Mouse (Mus musculus): ENCODE data around the gene AI854703.
"Not testable (repeated sequence)": the region's sequence is repeated elsewhere in the genome, so short reads cannot be mapped to it uniquely, and the experiment has no call there.

AI854703 gene

DNA sequence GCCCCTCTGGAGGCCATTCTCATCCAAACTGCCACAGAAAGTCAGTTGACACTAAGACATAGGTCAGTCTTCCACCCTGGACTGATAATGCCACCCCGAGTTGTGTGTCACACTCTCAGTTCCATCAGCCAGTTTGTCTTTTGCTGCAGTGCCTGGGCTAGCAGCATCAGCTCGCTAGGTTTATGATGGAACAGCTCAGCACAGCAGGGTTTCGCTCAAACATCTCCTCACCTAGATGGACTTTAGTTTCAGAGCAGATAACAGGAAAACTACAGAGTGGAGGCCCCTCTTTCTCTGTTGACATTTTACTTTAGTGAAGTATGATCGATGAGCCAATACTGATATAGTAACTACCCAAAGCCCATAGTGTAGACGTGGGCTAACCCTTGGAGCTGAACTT, 11.8 kb upstream of the AI854703 start:
- no peak for DNase-seq (ENCODE audit: low spot score)

DNA sequence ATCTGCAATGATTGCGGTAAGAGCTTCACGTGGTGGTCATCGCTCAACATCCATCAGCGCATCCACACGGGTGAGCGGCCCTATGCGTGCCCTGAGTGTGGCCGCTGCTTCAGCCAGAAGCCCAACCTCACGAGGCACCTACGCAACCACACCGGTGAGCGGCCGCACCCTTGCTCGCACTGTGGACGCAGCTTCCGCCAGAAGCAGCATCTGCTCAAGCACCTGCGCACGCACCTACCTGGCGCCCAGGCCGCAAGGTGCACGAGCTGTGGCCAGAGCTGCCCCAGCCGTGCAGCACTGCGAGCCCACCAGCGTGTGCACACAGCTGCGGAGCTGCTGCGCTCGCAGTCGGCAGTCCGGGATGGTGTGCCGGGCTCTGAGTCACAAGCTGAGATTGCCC, 6.5 kb upstream of the AI854703 start:
- no peak for DNase-seq (ENCODE audit: low spot score)

DNA sequence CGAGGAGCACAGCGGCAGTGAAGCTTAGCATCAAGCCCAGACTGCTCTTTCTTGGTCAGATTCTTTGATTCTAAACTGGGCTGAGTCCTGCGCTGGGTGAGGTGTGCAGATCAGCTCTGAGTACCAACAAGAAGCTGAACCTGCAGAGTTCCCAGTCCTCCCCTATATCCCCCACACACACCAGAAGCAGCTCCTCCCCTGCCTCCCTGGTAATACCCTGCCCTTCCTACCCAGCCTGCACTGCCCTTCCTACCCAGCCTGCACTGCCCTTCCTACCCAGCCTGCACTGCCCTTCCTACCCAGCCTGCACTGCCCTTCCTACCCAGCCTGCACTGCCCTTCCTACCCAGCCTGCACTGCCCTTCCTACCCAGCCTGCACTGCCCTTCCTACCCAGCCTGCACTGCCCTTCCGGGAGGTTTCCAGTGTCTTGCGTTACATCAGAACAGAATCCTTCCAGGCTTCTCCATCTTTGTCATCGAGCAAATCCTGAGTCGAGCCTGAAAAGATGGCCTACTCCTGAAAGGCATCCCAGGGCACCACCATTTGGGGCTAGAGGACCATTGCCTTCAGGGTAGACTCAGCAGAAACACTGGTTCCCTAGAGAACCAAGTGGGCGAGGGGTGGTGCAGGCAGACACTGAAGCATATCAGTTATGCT, 4.2 kb upstream of the AI854703 start:
- DNase-seq (ENCODE audit: low spot score) = not testable (repeated sequence)

DNA sequence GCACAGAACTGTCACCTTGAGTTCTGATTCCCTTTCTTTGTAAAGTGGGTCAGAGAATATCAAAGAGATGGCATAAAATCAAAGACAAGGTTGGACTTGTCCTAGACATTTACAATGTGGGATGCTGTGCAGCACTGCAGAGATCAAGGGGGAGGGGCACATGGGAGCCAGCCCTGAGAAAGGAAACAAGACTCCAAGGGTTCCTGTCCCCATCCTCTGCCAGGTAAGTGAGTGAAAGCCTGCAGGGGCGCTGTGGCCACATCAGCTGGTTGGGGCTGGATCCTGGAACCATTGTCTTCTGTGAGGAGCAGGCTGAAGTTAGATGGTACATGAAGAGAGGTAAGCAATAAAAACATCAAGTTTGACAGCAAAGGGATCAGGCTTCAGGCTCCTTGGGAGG, 3.1 kb upstream of the AI854703 start:
- no peak for DNase-seq (ENCODE audit: low spot score)

DNA sequence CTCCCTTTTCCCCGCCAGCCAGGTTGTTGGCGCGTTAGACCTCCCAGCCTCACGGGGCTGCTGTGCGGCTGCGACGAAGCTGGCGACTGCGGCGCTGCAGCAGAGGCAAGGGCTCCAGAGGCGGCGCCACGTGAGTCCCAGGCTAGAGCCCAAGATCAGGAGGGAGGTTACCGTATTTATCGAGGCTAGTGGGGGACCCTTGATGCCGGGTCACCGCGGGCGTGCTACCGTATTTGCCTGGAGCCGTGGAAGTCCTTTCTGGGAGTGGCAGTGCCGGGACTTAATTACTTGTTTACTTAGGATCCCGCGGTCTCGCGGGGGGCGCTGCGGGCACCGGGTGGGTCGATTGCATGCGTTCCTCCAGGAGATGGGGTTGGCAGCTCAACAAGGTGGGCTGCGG, 420 bp downstream of the AI854703 start:
- DNase-seq (ENCODE audit: low spot score) = peak; percentile 49

DNA sequence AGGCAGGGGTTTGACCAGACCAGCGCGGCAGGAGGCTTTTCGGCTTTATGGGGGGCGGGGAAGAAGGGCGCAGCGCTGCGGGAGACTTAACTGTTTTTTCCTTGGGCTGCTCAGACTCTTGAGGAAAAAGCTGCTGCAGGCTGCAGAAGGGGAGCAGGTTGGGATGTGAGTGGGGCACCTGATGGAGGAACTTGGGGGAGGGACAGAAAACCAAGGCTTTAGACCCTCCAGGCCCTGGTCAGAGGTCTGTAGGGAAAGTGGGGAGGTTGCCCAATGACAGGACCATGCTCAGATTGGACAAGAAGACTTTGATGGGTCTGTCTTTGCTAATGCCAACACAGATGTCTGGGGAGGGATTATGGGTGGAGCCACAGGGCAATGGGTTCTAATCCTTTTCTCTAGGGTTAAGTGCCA, 954 bp downstream of the AI854703 start:
- DNase-seq (ENCODE audit: low spot score) = no peak

DNA sequence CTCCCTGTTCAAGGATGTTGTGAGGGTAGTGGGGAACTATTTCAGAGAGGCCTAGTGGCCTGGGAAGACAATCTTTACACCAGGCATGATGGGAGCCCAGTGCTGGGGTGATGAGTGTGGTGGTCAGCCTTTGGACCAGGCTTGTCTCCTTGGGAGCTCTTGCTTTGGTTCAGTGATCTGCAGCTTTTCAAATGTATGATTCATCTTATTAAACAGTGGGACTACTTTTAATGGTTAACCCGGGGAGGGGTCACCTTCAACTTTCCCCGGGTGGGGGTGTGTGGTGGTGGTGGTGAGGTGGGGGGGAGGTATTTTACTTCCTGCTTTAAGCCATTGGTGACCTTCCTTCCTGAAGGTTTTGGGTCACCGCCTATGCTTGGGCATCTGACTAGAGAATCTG, 1.8 kb downstream of the AI854703 start:
- no peak for DNase-seq (ENCODE audit: low spot score)

DNA sequence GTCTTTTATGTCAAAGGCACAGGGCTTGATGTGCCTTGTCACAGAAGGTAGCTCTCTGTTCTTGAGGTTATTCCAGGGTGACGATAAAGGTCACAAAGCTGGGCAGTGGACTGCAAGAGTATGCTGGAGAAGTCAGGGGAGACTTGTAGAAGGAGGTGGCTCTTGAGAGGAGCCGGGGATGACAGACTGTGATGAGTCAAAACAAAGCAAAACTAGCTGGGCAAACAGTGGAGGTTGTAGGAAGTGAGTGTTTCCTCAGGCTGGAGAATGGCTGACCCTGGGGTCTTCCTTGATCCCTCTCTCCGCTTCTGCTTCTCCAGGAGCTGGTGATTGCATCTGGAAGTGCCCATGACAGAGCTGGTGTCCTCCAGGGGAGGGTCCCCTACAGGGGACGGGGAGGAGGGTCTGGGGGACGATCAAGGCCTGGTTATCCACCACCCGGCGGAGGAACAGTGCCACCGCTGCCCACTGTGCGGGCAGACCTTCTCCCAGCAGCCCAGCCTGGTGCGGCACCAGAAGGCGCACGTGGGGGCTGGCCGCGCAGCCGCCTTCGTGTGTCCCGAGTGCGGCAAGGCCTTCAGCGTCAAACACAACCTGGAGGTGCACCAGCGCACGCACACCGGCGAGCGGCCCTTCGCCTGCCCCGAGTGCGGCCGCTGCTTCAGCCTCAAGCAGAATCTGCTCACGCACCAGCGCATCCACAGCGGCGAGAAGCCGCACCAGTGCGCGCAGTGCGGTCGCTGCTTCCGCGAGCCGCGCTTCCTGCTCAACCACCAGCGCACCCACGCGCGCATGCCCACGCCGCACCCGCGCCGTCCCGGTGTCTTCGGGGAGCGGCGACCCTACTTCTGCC, 2.5 kb downstream of the AI854703 start:
- DNase-seq (ENCODE audit: low spot score) = peak; percentile 58

DNA sequence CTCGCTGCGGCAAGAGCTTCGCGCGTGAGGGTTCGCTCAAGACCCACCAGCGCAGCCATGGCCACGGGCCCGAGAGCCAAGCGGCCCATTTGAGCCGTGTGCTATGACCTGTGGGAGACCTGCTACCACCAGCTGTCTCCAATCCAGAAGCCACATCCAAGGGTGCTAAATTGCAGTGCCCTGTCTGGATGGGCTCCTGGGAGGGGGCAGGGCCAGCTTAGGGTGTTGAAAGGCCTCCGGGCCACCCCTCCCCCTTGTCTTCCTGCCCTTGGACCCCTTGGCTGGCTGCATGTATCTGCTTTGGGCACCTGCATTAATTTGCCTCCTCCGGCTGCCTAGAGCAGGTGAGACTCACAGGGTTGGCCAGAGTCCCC, 3.1 kb downstream of the AI854703 start:
- DNase-seq (ENCODE audit: low spot score) = no peak

DNA sequence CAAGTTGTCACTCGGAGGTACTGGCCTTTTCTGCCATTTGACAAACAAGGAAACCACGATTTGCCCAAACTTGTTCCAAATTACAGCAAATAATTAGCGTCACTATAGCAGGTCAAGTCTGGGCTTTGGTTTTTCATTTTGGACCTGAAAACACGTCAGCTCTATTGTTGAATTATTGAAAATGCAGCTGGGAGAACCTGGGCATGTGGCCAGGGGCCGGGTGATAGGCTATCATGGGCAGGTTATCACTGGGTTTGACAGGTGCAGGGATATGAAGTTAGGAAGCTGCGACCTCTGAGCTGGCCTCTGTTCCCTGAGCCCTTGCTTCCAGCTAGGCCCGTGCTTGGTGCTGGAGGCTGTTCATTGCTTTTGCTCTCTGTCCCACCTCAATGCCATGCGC, 4.3 kb downstream of the AI854703 start:
- DNase-seq (ENCODE audit: low spot score) = no peak

DNA sequence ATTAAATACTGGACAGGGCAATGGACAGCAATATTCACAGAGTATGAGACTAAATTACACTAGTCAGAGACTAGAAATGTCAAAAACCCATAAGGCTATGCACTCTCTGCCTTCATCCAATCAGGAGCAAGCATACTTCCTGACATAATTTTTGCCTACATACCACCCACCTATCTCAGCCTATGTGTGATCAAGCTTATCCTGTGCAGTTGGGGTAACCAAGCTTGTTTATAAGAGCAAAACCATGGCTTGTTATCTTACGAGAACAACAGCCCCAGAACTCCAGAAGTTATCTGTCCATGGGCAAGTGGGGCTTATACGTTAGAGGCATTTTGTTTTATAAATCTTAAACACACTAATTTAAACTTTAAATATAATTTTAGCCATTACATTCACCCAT, 8.5 kb downstream of the AI854703 start:
- DNase-seq (ENCODE audit: low spot score) = no peak

DNA sequence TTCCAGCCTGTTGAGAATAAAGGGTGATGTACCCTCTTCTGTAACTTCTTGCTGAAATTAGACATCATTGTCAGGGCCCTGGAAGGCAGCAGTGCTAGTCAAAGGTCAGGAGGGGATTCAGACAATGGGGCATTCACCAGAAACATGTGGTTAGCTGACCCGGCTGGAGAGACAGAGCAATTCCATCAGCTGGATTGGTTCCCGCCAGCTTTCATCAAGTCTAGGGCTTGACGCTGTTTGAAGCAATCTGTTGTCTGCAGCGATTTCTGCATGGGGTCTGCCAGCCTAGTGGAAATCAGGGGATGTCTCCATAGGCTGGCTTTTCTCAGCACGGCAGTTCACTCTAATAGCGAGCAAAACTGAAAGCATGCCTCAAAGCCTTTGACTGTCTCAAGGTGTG, 10.0 kb downstream of the AI854703 start:
- no peak for DNase-seq (ENCODE audit: low spot score)

DNA sequence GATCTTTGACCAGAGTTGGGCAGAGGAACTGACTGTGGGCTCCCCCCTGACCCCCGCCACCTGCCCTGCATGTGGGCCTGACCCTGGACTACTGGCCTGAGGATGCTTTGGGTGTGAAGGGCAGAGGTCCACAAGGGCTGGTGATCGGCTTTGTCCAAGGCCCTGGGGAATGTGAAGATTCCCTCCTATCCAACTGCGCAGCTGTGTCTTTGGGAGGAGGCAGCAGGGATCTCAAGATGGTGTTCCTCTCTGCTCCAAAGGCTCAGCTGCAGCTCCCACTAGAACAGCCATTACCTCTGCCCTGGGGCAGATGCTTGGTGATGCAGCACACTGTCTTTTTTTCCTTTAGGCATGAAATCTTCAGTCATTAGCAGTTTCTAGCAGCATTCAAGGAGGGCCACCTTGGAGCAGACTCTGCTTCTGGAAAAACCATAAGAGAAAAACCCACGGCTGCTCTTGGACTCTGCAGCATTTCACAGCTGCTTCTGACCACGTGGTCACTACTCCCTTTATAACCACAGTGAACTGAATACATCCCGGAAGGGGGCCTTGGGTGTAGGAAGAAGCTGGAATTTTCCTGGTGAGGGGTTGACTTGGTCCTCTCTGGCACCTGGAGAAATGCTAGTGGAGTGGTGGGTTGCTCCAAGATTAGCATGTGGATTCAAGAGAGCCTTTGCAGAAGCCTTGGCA, 11.4 kb downstream of the AI854703 start:
- no peak for DNase-seq (ENCODE audit: low spot score)

DNA sequence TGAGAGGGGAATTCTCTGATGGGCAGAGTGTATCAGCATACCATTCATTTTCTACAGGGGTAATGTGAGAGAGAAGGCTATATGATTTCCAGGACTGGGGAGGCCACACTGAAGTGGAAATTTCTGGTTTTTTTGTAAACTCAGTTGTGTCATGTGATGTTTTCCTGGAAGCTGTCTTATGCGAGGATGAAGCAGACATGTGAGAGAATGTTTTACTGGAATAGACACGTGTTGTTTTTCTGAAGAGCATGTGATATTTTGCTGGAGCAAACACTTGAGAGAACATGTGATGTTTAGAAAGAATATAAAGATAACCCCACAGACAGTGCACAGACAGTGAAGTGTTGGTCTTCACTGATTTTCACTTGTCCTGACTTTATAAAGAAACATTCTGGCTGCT, 12.0 kb downstream of the AI854703 start:
- no peak for DNase-seq (ENCODE audit: low spot score)

DNA sequence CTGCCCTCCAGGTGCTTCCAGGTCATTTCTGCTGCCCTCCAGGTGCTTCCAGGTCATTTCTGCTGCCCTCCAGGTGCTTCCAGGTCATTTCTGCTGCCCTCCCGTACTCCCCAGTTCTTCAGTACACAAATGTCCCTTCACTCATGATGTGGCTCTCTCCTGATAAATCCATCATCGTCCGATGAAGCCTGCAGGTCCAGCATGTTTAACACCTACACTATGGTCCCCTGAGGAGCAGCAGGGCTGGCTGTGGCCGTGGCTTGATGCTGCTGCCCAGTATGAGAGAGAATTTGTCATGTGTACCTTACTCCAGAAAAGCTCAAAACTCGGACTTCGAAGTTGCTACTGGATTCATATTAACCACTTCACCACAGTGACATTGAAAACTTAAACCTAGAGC, 14.8 kb downstream of the AI854703 start:
- DNase-seq (ENCODE audit: low spot score) = no peak

DNA sequence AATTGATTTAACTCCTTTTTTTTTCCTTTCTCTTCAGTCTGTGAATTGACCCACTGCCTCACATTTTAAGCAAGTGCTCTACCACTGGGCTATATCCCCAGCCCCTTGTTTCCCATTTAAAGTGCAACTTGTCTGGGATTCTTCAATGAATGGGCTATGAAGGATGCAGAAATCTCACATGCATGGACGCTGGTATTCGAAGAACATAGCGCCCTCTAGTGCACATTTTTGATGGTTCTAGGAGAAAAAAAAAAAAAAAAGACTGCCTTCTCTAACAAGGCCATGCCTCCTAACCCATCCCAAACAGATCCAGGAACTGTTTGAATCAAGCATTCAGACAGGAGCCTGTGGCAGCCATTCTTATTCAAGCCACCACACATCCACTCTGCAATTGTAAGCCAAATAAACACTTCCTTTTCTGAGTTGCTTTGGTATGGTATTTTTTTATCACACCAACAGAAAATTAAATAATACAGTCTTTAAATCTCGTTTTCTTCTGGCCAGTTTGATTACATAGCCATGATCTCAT, 16.3 kb downstream of the AI854703 start:
- no peak for DNase-seq (ENCODE audit: low spot score)

DNA sequence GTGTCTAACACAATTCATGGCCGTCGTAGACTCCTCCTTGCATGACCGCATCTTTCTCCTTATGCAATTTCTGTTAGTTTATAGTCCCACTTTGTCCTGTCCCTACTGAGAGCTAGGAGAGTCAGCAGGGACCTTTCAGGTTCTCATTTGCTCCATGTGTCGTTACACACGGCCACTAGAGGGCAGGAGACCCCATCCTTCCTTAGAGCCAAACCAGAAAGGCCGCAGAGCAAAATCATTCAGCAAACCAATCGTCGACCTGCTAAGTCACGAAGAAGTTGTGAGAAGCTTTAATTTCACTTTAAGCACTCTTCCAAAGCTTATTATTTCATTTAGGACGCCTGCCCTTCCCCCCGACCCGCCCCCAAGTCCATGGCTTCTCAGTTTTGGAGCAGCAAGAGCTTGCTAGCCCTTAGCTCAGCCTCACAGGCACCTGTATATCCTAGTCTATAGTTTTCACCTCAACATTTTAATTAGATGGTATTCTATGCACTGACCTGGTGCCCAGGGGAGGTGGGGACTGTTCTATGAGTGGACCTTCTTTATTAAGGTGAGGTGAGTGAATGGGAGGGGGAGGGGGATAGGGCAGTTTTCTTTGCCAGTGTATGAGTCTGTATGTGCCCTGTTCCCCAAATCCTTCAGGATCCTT, 19.2 kb downstream of the AI854703 start:
- DNase-seq (ENCODE audit: low spot score) = peak; percentile 78

DNA sequence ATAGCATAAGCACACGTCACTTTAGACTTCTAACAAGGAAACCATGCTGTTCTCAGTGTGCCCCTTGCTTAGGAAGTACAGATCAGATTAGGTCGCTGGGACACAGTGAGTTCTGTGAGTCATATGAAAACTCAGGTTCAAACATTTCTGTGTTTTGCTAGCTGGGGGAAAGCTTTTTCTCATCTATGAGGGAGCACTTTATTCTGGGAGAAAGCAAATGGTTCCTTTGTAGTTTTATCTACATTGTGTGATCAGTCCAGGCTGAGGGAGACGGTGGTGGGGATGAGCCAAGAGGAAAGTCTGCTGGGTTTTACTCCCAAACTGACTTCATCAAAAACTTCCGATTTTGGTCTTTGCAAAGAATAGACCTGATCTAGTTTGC, 19.7 kb downstream of the AI854703 start:
- no peak for DNase-seq (ENCODE audit: low spot score)

DNA sequence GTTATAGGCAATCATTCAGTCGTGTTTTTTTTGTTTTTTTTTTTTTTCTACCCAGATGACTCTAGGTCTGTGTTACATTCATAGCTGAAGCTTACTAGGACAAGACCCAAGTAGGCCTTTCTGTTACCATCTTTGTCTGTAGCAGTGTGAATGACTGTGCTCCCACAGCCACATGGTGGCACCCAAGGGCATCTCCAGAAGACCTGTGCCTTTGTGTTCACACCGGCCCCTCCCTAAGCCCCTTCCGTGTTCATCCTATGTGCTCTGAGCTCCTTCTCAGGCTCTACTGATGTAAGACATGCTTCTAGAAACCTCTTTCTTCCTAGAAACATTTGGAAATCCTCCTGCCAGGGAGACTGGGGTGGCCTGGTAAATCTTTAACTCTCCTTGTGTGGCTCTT, 20.4 kb downstream of the AI854703 start, which contains the start of gene Gimap8:
Gene Gimap8, plus strand, starts transcription at position 240 of the 400 bp plus-strand sequence.
- DNase-seq (ENCODE audit: low spot score) = peak; percentile 92

DNA sequence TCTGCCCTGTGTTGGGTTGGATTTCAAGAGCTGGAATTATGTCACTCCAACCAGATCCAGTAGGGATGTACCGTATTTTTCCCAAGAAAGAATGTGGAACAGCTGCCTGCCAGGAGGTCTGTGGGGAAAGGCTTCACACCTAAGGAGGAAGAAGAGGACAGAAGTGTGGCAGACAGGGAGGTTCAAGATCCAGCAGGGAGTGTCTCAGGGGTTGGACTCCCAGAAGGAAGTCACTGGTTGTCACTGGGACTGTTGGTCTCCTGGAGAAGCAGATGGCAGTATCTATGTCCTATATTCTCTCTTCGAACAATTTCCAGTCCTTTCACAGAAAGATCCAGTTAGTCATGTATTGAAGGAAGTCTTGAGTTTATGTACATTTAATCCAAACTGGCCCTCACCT, 21.0 kb downstream of the AI854703 start:
- DNase-seq (ENCODE audit: low spot score) = no peak

DNA sequence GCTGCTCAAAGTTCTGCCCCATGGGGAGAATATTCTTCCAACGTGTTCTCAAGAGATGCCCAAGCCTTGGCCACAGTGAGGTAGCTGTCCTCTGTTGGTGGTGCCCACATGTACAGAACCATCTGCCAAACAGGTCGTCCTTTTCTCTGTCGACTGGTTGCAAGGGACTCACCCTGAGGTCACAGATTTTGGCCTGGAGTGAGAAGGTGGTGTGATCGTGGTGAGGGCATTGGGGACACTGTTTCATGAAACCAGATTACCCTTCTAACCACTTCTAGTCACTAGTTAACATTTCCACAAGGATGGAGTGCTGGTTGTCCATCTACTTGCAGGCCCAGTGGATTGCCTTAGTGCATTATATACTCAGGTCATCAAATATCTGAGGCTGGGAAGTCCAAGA, 22.2 kb downstream of the AI854703 start:
- DNase-seq (ENCODE audit: low spot score) = no peak

DNA sequence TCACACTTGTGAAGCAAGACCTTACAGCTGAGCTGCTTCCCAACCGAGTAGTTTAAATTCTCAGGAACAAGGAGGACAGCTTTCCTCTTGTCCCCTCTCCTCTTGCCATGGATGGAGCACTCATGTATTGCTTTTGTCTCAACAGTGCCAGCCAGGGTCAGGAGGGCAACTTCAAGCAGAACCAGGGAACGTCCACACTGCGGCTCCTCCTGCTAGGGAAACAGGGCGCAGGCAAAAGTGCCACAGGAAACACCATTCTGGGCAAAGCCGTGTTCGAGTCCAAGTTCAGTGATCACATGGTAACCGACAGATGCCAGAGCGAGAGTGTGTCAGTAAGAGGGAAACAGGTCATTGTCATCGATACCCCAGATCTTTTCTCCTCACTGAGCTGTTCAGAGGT, 23.5 kb downstream of the AI854703 start:
- DNase-seq (ENCODE audit: low spot score) = no peak
